Mouse (Mus musculus): ENCODE results near the gene Thoc2. TPM values are rescaled to one million over a fixed set of nuclear protein-coding genes. Genes with fewer than 3 reads are reported as not detected.
A peak's percentile ranks its signal among the peaks of the same experiment; 100 is the strongest.
"Not testable (repeated sequence)": the region's sequence is repeated elsewhere in the genome, so short reads cannot be mapped to it uniquely, and the experiment has no call there.

The Thoc2 gene
- 110 and 111 TPM in 2 replicates for polyA plus RNA-seq (2014; fragmentation: Nextera tagmentation; extraction: Ambion mirVana)

GRCm38 (mm10) chrX:41920574-41920973, at the start of gene Thoc2:
Gene Thoc2 (minus strand): TSS chrX:41920674.
- no peak within 1 kb of the TSS for H3K4me3 ChIP-seq (ENCODE audit: low read depth, low read length)
- no peak within 1 kb of the TSS for H3K4me2 ChIP-seq (replicated peaks; ENCODE audit: low read depth, low read length)
- no peak within 1 kb of the TSS for H3K27ac ChIP-seq (ENCODE audit: low read length)
- WGBS, result 100% methylated on average over 1 of the region's 1 CpGs
- H3K36me3 ChIP-seq (ENCODE audit: control insufficient read depth, insufficient read depth, low read length), result no peaks in the 10 kb centered on the region
- no peak for ATAC-seq (ENCODE audit: insufficient number of reproducible peaks, insufficient read depth, low FRiP score, low read depth)
- H3K9ac ChIP-seq (replicated peaks; ENCODE audit: low read depth, low read length), result no peak within 1 kb of the TSS
- H3K27me3 ChIP-seq (ENCODE audit: control insufficient read depth, insufficient read depth, low read length), result no peaks in the 10 kb centered on the region
- no peaks in the 10 kb centered on the region for H3K9me3 ChIP-seq (ENCODE audit: control insufficient read depth, low read depth, low read length)
- H3K4me1 ChIP-seq (ENCODE audit: control insufficient read depth, insufficient read depth, low read length), result no peaks in the 10 kb centered on the region

- 93% methylated on average over 2 of the region's 2 CpGs for WGBS
- H3K4me2 ChIP-seq (replicated peaks; ENCODE audit: low read depth, low read length), result no peak overlapping the region
- no peak overlapping the region for H3K4me3 ChIP-seq (ENCODE audit: low read depth, low read length)
- no peaks in the 10 kb centered on the region for H3K36me3 ChIP-seq (ENCODE audit: control insufficient read depth, insufficient read depth, low read length)
- no peak overlapping the region for H3K9ac ChIP-seq (replicated peaks; ENCODE audit: low read depth, low read length)
- no peak overlapping the region for H3K27ac ChIP-seq (ENCODE audit: low read length)
- ATAC-seq (ENCODE audit: insufficient number of reproducible peaks, insufficient read depth, low FRiP score, low read depth), result no peak
- H3K4me1 ChIP-seq (ENCODE audit: control insufficient read depth, insufficient read depth, low read length), result no peaks in the 10 kb centered on the region
- H3K27me3 ChIP-seq (ENCODE audit: control insufficient read depth, insufficient read depth, low read length), result no peaks in the 10 kb centered on the region
- no peaks in the 10 kb centered on the region for H3K9me3 ChIP-seq (ENCODE audit: control insufficient read depth, low read depth, low read length)
Measured at GRCm38 (mm10) chrX:41970096-41970495, 49.6 kb upstream of the Thoc2 start.

GRCm38 (mm10) chrX:41969341-41969740, 48.9 kb upstream of the Thoc2 start:
- Histone ChIP-seq H3K4me2 (replicated peaks; ENCODE audit: low read depth, low read length) (no peak overlapping the region), H3K27me3 (ENCODE audit: control insufficient read depth, insufficient read depth, low read length) (no peaks in the 10 kb centered on the region), H3K36me3 (ENCODE audit: control insufficient read depth, insufficient read depth, low read length) (no peaks in the 10 kb centered on the region), H3K4me1 (ENCODE audit: control insufficient read depth, insufficient read depth, low read length) (no peaks in the 10 kb centered on the region), H3K9ac (replicated peaks; ENCODE audit: low read depth, low read length) (no peak overlapping the region), H3K4me3 (ENCODE audit: low read depth, low read length) (no peak overlapping the region), H3K9me3 (ENCODE audit: control insufficient read depth, low read depth, low read length) (no peaks in the 10 kb centered on the region), H3K27ac (ENCODE audit: low read length) (no peak overlapping the region)
- 82% methylated on average over 4 of the region's 4 CpGs for WGBS
- no peak for ATAC-seq (ENCODE audit: insufficient number of reproducible peaks, insufficient read depth, low FRiP score, low read depth)

- no peaks in the 10 kb centered on the region for H3K4me1 ChIP-seq (ENCODE audit: control insufficient read depth, insufficient read depth, low read length)
- WGBS, result 59% methylated on average over 4 of the region's 4 CpGs
- H3K36me3 ChIP-seq (ENCODE audit: control insufficient read depth, insufficient read depth, low read length), result no peaks in the 10 kb centered on the region
- H3K4me2 ChIP-seq (replicated peaks; ENCODE audit: low read depth, low read length), result no peak overlapping the region
- no peak overlapping the region for H3K27ac ChIP-seq (ENCODE audit: low read length)
- no peak overlapping the region for H3K4me3 ChIP-seq (ENCODE audit: low read depth, low read length)
- no peak for ATAC-seq (ENCODE audit: insufficient number of reproducible peaks, insufficient read depth, low FRiP score, low read depth)
- H3K27me3 ChIP-seq (ENCODE audit: control insufficient read depth, insufficient read depth, low read length), result no peaks in the 10 kb centered on the region
- no peaks in the 10 kb centered on the region for H3K9me3 ChIP-seq (ENCODE audit: control insufficient read depth, low read depth, low read length)
- no peak overlapping the region for H3K9ac ChIP-seq (replicated peaks; ENCODE audit: low read depth, low read length)
Measured at GRCm38 (mm10) chrX:41957161-41957560, 36.7 kb upstream of the Thoc2 start.

- H3K27ac ChIP-seq (ENCODE audit: low read length), result no peak overlapping the region
- ATAC-seq (ENCODE audit: insufficient number of reproducible peaks, insufficient read depth, low FRiP score, low read depth), result no peak
- no peak overlapping the region for H3K9ac ChIP-seq (replicated peaks; ENCODE audit: low read depth, low read length)
- no peaks in the 10 kb centered on the region for H3K27me3 ChIP-seq (ENCODE audit: control insufficient read depth, insufficient read depth, low read length)
- no peak overlapping the region for H3K4me3 ChIP-seq (ENCODE audit: low read depth, low read length)
- no peaks in the 10 kb centered on the region for H3K4me1 ChIP-seq (ENCODE audit: control insufficient read depth, insufficient read depth, low read length)
- H3K9me3 ChIP-seq (ENCODE audit: control insufficient read depth, low read depth, low read length), result no peaks in the 10 kb centered on the region
- WGBS, result 89% methylated on average over 5 of the region's 5 CpGs
- H3K36me3 ChIP-seq (ENCODE audit: control insufficient read depth, insufficient read depth, low read length), result no peaks in the 10 kb centered on the region
- no peak overlapping the region for H3K4me2 ChIP-seq (replicated peaks; ENCODE audit: low read depth, low read length)
Measured at GRCm38 (mm10) chrX:41941840-41942239, 21.4 kb upstream of the Thoc2 start.

- H3K9me3 ChIP-seq (ENCODE audit: control insufficient read depth, low read depth, low read length); H3K9ac ChIP-seq (replicated peaks; ENCODE audit: low read depth, low read length); H3K27me3 ChIP-seq (ENCODE audit: control insufficient read depth, insufficient read depth, low read length); H3K27ac ChIP-seq (ENCODE audit: low read length); H3K36me3 ChIP-seq (ENCODE audit: control insufficient read depth, insufficient read depth, low read length); H3K4me1 ChIP-seq (ENCODE audit: control insufficient read depth, insufficient read depth, low read length); ATAC-seq (ENCODE audit: insufficient number of reproducible peaks, insufficient read depth, low FRiP score, low read depth); H3K4me2 ChIP-seq (replicated peaks; ENCODE audit: low read depth, low read length); H3K4me3 ChIP-seq (ENCODE audit: low read depth, low read length): not testable (repeated sequence)
- WGBS, result 44% methylated on average over 6 of the region's 6 CpGs
Measured at GRCm38 (mm10) chrX:41931821-41932220, 11.3 kb upstream of the Thoc2 start.

- Histone ChIP-seq H3K4me1 (ENCODE audit: control insufficient read depth, insufficient read depth, low read length) (no peaks in the 10 kb centered on the region), H3K9ac (replicated peaks; ENCODE audit: low read depth, low read length) (no peak overlapping the region), H3K27ac (ENCODE audit: low read length) (no peak overlapping the region), H3K4me2 (replicated peaks; ENCODE audit: low read depth, low read length) (no peak overlapping the region), H3K4me3 (ENCODE audit: low read depth, low read length) (no peak overlapping the region), H3K27me3 (ENCODE audit: control insufficient read depth, insufficient read depth, low read length) (no peaks in the 10 kb centered on the region), H3K9me3 (ENCODE audit: control insufficient read depth, low read depth, low read length) (no peaks in the 10 kb centered on the region), H3K36me3 (ENCODE audit: control insufficient read depth, insufficient read depth, low read length) (no peaks in the 10 kb centered on the region)
- no peak for ATAC-seq (ENCODE audit: insufficient number of reproducible peaks, insufficient read depth, low FRiP score, low read depth)
- WGBS, result 71% methylated on average over 5 of the region's 5 CpGs
Measured at GRCm38 (mm10) chrX:41924708-41925107, 4.2 kb upstream of the Thoc2 start.

- WGBS, result 41% methylated on average over 10 of the region's 10 CpGs
- H3K27ac ChIP-seq (ENCODE audit: low read length), result 0 out of 2 replicates have a peak overlapping the region, but pooled peaks have one; percentile 27
Measured at GRCm38 (mm10) chrX:41912061-41912401, 8.4 kb downstream of the Thoc2 start.

GRCm38 (mm10) chrX:41911390-41912060, 8.9 kb downstream of the Thoc2 start:
- Histone ChIP-seq H3K27ac (ENCODE audit: low read length) (peak overlapping the region; percentile 90), H3K4me2 (replicated peaks; ENCODE audit: low read depth, low read length) (peak overlapping the region; percentile 51), H3K9ac (replicated peaks; ENCODE audit: low read depth, low read length) (peak overlapping the region; percentile 40), H3K4me1 (ENCODE audit: control insufficient read depth, insufficient read depth, low read length) (peaks cover 3% of the 10 kb centered on the region; the same call in 1 of the 2 replicates), H3K27me3 (ENCODE audit: control insufficient read depth, insufficient read depth, low read length) (no peaks in the 10 kb centered on the region), H3K9me3 (ENCODE audit: control insufficient read depth, low read depth, low read length) (no peaks in the 10 kb centered on the region), H3K4me3 (ENCODE audit: low read depth, low read length) (peak overlapping the region; percentile 44), H3K36me3 (ENCODE audit: control insufficient read depth, insufficient read depth, low read length) (no peaks in the 10 kb centered on the region)
- WGBS, result 21% methylated on average over 34 of the region's 59 CpGs
- ATAC-seq (ENCODE audit: insufficient number of reproducible peaks, insufficient read depth, low FRiP score, low read depth), result peak; percentile 96

More at GRCm38 (mm10) chrX:41912061-41912401, 8.4 kb downstream of the Thoc2 start:
- Histone ChIP-seq H3K9ac (replicated peaks; ENCODE audit: low read depth, low read length) (no peak overlapping the region; the same call in 1 of the 2 replicates), H3K4me1 (ENCODE audit: control insufficient read depth, insufficient read depth, low read length) (peaks cover 3% of the 10 kb centered on the region; the same call in 1 of the 2 replicates), H3K4me2 (replicated peaks; ENCODE audit: low read depth, low read length) (peak overlapping the region; percentile 27), H3K27me3 (ENCODE audit: control insufficient read depth, insufficient read depth, low read length) (no peaks in the 10 kb centered on the region), H3K9me3 (ENCODE audit: control insufficient read depth, low read depth, low read length) (no peaks in the 10 kb centered on the region), H3K36me3 (ENCODE audit: control insufficient read depth, insufficient read depth, low read length) (no peaks in the 10 kb centered on the region), H3K4me3 (ENCODE audit: low read depth, low read length) (peak overlapping the region; percentile 44)
- ATAC-seq (ENCODE audit: insufficient number of reproducible peaks, insufficient read depth, low FRiP score, low read depth), result no peak

All from stomach, embryonic 14.5 days (tissue).